Mouse (Mus musculus) urinary bladder, postnatal 36 days (tissue): ENCODE measurements around the gene Klk12.
A peak's percentile ranks its signal among the peaks of the same experiment; 100 is the strongest.

Source experiments
- DNase-seq, 2 experiments: peaks; one replicate each; pipeline ENCODE4 v3.0.0; 2022; ENCODE audit warnings: low spot score in 2 of 2, mixed read lengths in 1 of 2

The Klk12 gene

DNA sequence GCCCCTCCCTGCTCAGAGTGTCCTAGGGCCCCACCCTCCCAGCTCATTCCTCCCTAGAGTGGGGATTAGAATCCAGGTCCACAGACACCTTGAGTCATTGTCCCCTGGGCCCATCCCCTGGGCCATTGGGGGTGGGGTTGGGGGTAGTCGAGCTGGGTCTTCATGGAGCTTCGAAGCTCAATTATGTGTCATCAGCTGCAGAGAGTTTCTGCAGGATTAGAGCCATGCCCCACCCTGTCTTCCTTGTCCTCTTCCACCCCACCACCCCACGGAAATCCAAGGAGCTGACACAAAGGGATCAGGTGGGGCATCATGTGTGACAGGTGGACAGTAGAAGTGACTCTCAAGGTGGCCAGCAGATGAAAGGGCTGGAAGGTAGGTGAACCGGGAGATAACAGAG lies at the start of gene Klk12:
TSS of gene Klk12 (plus strand) at position 301 of the 400 bp plus-strand sequence.
- no peak for DNase-seq

DNA sequence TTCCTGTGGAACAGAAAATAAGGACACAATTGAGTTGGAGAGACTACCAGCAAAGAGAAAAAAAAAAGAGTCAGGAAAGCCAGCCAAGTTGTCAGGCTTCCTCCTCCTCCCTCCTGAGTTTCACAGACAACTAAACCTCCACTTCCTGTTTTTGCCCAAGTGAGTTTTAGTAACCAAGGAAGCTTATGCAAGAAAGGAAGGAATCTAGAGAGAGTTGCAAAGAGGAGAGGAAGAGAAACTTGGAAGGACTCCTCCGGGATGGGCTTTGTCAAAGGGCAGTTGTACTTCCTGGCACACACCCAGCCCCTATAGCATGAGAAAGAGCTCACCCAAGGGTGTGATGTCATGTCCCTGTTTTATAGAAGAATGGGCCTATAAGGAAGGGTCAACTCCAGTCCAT lies 20.9 kb upstream of the Klk12 start:
- no peak for DNase-seq

DNA sequence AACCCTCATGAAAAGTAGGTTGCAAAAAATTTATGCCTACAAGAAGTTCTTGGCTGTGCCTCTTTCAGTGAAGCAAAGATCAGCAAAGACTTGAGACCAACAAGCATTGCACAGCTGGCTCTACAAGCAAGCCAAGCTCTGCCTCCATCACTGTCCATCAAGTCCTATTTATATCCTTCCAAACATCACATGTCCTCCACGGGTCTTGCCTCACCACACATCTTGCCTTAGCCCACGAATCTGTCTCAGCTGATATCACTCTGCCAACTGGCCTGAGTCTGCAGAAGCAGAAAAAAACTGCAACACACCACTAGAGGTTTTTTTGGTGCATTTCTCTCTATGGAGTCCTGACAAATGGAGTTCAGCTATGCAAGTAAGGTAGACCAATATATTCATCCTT lies 15.9 kb upstream of the Klk12 start:
- DNase-seq: no peak

DNA sequence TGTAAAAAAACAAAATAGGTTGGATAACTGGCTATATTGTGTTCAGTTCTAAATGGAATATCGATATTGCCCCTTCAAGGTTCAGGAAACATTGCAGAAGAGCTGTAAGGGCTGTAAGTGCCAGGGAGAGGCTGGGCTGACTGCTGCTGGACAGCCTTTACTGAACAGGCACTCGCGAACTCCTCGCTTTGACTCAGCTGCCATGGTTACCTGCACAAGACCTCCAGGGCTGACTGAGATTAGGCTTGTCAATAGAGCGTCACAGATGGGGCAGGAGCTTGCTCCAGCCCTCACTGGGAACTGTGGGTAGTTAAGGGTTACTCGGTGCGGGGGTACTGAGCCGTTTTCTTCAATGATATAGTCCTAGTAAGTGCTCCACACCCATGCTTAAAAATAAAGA lies 2.2 kb upstream of the Klk12 start:
- DNase-seq: no peak

DNA sequence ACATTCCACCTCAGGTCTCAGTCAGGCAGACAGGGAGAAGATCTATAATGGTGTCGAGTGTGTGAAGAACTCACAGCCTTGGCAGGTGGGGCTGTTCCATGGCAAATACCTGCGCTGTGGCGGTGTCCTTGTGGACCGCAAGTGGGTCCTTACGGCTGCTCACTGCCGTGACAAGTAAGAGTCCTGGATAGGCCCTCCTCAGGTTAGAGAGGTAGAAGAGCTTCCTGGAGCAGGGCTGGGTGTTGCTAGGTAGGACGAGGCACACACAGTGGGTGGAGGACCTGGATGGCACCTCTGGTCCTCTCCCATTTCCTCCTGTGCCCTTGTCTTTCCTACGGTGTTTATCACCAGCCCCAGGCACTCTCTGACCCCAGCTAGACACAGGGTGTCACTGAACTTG lies 939 bp downstream of the Klk12 start:
- DNase-seq: no peak

DNA sequence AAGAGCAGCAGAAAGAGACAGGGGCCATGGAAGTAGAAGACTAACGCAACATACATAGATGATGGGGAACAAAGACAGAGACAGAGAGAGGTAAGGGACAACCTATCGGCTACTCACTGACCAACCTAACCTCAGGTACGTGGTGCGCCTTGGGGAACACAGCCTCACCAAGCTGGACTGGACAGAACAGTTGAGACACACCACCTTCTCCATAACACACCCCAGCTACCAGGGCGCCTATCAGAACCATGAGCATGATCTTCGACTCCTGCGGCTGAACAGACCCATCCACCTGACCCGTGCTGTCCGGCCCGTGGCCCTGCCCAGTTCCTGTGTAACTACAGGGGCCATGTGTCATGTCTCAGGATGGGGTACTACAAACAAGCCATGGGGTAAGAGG lies 2.0 kb downstream of the Klk12 start:
- no peak for DNase-seq

DNA sequence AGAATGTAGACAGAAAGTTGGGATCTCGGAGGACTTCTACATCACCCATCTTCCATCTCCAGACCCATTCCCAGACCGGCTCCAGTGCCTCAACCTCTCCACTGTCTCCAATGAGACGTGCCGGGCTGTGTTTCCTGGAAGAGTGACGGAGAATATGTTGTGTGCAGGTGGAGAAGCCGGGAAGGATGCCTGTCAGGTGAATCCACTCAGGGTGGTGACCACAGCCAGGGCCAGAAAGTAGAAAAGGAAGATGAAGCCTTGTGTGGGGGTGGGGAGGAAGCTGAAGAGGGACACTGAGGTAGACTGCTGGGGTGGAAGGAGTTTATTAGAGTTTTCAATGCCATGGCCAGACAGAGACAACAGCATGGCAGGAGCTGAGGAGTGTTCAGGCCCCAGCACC lies 3.2 kb downstream of the Klk12 start:
- no peak for DNase-seq

DNA sequence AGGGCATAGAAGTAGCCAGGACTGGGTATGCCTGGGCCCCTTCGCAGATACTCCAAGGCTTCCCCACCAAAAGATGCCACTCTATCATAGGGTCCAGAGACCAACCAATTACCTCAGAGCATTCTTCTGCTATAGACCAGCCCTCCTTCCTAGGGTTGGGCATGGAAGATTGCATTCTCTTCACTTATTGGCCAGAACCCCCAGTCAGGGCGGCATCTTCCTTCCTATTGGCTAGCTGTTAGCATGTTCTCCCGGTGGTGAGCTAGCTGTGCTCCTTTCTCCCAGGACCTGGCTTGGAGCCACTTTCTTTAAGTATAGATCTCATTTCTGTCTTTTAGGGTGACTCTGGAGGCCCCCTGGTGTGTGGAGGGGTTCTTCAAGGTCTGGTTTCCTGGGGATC lies 4.2 kb downstream of the Klk12 start:
- DNase-seq: no peak

DNA sequence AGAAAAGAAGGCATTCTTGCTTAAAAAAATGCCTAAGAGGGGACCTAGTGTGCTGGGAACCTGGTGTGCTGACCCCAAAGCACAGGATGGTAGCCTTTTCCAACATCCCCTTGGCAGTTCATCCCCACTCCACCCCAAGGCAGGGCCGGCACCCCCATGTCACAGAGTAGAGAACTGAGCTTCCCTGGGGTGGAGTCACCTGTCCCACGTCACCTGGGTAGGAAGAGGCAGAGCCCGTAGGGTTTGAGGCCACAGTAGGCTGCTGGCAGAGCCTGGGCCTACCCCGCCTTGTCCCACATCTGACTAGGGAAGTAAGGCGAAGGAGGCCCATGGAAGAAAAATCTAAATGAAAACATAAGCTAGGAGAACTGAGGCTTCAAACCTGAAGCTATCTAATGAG lies 5.7 kb downstream of the Klk12 start, which contains the start of gene Klk11:
TSS of gene Klk11 (plus strand) at position 241 of the 400 bp plus-strand sequence.
- no peak for DNase-seq

DNA sequence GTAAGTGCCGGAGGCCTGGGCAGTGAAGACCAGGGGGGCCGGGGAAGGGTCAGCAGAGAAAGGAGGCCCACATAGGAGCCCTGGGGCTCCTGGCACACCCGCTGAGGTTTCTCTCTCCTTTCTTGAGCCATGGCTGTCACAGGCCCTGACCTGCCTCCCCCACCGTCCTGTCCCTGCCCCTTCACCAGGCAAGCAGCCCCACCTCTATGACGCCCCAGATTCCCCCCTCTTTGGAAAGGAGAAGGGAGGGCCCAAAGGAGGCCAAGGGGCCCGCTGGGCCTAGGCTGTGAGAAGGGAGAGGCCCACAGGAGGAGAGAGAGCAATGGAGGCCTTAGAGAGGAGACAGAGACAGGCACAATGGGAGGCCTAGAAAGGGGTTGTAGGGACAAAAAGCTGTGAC lies 6.1 kb downstream of the Klk12 start:
- DNase-seq: no peak

DNA sequence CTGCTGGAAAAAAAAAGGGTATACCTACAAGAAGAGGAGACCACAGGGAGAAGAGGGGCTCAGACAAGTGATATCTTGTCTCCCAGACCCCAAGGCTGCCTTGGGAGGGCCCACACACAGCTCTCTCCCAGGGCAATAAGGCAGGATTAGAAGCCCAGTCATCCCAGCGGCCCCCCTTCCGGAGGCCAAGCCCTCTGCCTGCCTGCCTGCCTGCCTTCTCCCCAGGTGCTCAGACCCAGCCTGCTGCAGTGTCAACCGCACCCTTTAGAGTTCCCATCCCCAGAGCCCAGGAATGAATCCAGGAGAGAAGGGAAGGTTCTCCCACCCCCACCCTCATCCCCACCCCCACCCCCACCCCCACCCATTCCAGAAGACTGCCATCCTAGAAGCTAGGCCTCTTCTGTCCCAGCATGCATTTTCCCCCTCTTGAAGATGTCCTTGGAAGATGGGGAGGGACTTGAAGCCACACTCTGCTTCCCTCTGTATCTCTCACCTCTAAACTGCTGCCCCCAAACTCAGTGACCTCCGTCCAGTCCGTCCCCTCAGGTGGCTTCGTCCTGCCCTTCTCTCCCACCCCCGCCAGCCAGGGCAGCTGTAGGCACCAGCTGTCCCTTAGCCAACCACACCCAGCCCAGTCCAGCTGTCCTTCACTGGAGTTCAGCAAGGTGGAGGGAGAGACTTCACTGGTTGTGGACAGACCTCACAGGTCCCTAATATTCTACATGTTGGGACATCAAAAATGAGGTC lies 6.8 kb downstream of the Klk12 start:
- no peak for DNase-seq

DNA sequence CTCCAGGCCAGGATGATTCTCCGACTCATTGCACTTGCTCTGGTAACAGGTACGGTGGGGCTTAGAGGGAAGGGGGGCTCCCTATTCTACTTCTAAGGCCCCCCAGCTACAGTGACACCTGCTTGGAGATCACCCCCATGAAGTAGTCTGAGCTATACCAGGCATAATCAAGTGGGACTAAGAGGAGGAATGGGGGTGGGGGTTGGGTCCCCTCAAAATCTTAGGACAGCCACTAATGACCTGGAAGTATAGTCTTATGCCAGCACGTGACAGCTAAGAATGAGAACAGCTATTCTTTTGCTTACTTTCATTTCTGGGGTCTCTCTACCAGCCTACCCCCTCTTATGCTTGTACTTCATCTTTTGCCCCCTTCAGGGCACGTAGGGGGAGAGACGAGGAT lies 7.8 kb downstream of the Klk12 start:
- no peak for DNase-seq

DNA sequence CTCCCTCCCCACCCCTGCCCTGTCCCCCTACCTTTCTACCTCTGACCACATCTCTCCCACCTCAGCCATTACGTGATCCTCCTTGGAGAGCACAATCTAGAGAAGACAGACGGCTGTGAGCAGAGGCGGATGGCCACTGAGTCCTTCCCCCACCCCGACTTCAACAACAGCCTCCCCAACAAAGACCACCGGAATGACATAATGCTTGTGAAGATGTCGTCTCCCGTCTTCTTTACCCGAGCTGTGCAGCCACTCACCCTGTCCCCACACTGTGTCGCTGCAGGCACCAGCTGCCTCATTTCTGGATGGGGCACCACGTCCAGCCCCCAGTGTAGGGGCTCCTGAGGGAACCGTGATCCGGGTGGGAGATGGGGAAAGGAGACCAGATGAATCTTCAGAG lies 8.7 kb downstream of the Klk12 start:
- DNase-seq: no peak

DNA sequence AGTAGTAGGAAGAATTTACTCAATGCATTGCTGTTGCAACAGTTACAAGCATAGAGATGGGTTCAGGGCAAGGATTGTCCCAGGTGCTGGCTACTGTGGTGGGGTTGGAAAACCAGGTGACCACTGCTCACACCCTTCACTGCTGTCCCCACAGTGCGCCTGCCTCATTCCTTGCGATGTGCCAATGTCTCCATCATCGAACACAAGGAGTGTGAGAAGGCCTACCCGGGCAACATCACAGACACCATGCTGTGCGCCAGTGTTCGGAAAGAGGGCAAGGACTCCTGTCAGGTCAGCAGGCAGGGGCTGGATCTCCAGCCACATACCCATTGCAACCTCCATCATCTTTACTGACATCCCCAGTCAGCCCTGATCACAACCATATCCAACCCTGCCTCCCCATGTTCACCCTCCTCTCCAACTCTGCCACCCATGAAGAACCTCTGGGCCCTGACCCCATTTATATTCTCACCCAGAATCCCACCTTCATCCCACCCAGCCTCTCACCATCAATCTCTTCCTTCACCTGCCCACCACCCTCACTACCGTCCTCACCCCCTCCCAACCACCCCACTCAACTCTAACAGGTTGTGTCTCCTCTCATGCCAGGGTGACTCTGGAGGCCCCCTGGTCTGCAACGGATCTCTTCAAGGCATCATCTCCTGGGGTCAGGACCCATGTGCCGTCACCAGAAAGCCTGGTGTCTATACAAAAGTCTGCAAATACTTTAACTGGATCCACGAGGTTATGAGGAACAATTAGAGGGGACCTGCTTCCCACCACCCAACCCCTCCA lies 9.7 kb downstream of the Klk12 start:
- DNase-seq: no peak

DNA sequence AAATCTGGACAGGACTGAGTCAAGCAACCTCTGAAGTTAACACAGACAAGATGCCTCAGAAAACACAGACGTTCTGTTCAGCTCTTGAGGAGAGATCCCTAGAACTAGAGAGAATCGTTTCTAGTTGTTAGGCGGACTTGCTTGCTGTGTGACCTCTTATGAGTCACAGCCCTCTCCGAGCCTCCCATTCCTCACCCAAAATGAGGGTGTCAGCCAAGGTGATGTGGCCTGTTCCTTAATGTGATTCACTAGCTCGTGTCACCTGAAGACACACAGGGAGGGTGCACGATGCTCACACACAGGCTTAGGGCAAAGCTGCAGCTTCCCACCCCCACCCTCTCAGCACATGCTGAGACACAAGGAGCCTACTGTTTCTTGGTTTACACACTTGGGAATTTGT lies 11.5 kb downstream of the Klk12 start:
- DNase-seq: no peak

DNA sequence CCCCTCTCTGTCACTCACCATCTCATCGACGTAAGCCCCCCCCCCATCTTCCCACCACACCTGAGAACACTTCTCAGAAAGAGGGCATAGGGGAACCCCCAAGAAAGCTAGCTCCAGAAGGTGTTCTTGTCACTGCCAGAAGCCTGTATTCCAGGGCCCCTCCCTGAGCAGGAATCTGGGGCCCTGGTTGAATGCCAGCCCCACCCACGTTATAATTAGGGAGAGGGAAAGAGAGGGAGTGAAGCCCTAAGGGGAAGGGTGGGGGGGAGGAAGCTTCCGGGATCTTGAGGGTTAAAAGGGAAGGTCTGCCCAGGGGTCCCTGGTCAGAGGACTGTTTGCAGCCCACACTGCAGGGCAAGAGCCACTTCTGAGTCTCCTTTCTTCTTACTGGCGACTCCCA lies 12.0 kb downstream of the Klk12 start, which contains the start of gene Klk10:
TSS of gene Klk10 (plus strand) at position 290 of the 400 bp plus-strand sequence.
- DNase-seq: no peak

DNA sequence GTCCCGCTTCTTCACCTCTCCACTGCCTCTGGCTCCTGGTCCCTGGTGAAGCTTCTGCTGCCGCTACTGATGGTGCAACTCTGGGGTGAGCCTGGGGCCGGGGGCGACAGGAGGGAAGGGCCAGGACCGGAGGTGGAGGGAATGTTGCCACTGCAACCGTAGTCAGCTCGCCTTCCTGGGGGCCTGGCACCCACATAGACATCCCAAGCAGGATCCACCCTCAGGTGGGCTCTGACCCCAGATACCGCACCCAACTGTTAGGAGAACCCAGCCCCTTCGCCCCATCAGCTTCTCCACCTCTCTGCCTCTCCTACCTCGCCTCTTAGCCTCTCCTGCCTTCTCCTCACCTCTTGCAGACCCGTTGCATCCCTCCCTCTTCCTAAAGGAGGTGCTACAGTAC lies 12.8 kb downstream of the Klk12 start:
- no peak for DNase-seq

DNA sequence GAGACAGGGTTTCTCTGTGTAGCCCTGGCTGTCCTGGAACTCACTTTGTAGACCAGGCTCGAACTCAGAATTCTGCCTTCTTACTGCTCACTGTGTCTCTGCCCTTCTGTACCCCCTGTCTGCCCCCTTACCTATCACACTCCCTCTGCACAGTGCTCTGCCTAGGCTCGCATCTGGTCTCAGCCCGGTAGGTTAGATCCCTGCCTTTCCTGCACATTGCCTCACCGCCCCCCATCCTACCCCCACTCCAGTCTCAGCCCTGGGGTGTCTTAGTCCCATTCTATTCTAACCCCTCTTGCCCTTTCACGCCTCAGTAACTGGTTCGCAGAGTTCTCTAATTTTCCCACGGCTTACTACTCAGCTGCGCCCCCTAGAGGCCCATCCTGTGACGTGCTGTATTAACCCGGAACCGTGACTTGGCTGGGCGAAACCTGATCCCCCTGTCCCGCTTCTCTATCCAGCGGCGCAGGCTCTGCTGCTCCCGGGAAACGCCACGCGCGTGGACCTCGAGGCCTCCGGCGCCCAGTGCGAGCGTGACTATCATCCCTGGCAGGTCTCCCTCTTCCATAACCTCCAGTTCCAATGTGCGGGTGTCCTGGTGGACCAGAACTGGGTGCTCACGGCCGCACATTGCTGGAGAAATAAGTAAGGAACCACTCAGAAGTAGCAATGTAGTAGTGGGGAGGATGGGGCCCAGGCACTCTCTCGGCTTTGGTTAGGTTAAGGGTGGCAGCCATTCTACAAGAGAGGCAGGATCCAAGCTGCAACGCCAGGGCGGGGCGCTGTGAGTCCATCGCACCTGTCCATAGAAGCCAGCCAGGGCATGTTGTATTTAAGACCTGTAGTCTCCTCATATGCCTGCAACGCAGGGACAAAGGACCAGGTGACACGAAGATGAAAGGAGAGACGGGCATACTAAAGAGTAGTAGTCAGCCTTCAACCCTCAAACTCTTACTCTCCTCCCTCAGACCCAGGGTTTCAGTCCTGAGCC lies 13.9 kb downstream of the Klk12 start:
- peak; percentile 72 to 81 for DNase-seq

DNA sequence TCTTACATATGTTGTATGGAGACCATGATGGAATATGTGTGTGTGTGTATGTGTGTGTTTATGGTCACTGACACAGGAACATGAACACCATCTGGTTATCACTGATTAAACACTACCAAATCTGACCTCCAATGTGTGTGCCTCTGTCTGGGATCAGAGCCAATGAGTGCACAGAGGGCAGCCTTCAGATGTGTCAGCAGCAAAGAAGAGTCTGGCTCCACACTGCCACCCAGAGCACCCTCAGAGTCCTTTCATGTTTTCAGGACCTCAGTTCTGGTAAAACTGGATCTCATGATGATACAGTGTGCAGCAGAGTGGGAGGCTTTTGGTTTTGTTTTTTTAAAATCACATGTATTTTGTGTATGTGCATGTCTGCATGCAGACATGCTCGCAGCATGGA lies 16.6 kb downstream of the Klk12 start:
- DNase-seq: no peak

DNA sequence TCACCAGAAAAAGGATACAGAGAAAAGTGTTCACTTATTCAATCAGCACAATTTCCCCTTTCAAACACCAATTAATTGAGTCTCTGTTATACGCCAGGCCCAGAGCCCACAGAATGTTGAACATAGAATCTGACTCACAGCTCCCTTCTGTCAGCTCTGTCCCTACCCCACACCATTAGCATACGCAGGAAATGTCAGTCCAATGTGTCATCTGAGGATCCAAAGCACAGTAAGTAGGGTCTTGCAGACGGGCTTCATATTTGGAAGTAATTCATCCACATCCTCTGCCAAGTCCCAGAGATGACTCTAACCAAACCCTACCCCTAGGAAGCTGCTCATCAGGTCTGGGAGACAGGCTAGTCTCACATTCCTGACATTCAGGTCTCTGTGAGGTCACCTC lies 19.4 kb downstream of the Klk12 start:
- no peak for DNase-seq

DNA sequence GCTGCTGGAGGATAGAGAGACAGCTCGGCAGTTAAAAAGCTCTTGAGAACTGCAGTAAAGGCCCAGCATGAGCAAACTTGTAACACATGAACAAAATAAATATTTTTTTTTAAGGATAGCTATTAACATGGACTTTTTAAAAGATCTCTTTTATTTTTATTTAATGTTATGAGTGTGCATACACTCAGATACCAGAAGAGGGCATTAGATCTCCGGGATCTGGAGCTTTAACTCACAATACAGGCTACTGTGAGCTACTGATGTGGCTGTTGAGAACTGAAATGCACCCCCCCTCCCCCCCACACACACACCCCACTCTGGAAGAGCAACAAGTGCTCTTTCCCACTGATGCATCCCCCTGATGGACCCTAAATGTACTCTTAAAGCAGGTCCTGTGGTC lies 20.6 kb downstream of the Klk12 start:
- no peak for DNase-seq

DNA sequence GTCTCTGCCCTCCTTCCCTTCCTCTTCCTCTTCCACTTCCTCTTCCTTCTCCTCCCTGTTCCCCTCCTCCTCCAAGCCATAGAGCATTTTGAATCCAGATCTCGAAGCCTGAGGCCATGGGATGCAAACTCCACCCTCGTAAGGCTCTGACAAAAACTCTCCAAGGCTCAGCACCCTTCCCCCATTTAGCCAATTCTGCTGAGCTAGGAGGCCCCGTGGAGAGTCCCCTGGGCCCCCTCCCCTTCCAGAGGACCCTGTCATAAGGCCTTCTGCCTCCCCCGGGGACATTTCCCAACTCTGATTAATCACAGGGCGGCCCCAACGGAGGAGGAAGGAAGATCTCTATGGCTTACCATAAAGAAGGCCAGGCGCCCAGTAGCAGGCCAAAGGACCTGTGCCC lies 22.9 kb downstream of the Klk12 start, which contains the start of gene Klk9:
TSS of gene Klk9 (plus strand) at position 301 of the 400 bp plus-strand sequence.
- no peak for DNase-seq
